Mouse (Mus musculus): ENCODE measurements around the gene Ankrd52. TPM values are rescaled to one million over a fixed set of nuclear protein-coding genes. Genes with fewer than 3 reads are reported as not detected.

The Ankrd52 gene
- polyA plus RNA-seq, 1 experiment from 2014 or later: 12.9 TPM

GRCm38 (mm10) chr10:128409692-128410559 lies 33.0 kb downstream of the Ankrd52 start:
- H3K4me2 ChIP-seq (replicated peaks): peak overlapping the region; percentile 97
- peak overlapping the region; percentile 92 for H3K27ac ChIP-seq
- H3K9ac ChIP-seq: peak overlapping the region; percentile 87
- H3K36me3 ChIP-seq: peaks cover 43% of the 10 kb centered on the region
- peaks cover 36% of the 10 kb centered on the region for H3K4me1 ChIP-seq
- peak; percentile 90 for ATAC-seq (ENCODE audit: low FRiP score, low read depth)
- WGBS: 7% methylated on average over 36 of the region's 36 CpGs
- H3K4me3 ChIP-seq: peak overlapping the region; percentile 91
- no peaks in the 10 kb centered on the region for H3K27me3 ChIP-seq
- no peaks in the 10 kb centered on the region for H3K9me3 ChIP-seq

- peak overlapping the region; percentile 92 for H3K27ac ChIP-seq
- peak overlapping the region; percentile 97 for H3K4me2 ChIP-seq (replicated peaks)
- ATAC-seq (ENCODE audit: low FRiP score, low read depth): no peak
- H3K36me3 ChIP-seq: peaks cover 44% of the 10 kb centered on the region
- H3K9ac ChIP-seq: peak overlapping the region; percentile 87
- H3K9me3 ChIP-seq: no peaks in the 10 kb centered on the region
- 33% methylated on average over 4 of the region's 4 CpGs for WGBS
- H3K4me3 ChIP-seq: peak overlapping the region; percentile 91
- no peaks in the 10 kb centered on the region for H3K27me3 ChIP-seq
- peaks cover 36% of the 10 kb centered on the region for H3K4me1 ChIP-seq
These were observed 33.6 kb downstream of the Ankrd52 start for GRCm38 (mm10) chr10:128410560-128410845.

- Histone ChIP-seq H3K27ac (peak within 1 kb of the TSS; percentile 92), H3K27me3 (no peaks in the 10 kb centered on the region), H3K9ac (peak within 1 kb of the TSS; percentile 90), H3K36me3 (peaks cover 44% of the 10 kb centered on the region), H3K4me3 (peak within 1 kb of the TSS; percentile 91), H3K4me2 (replicated peaks) (peak within 1 kb of the TSS; percentile 97), H3K9me3 (no peaks in the 10 kb centered on the region), H3K4me1 (peaks cover 36% of the 10 kb centered on the region)
- under 1% methylated on average over 50 of the region's 50 CpGs for WGBS
- ATAC-seq (ENCODE audit: low FRiP score, low read depth): peak; percentile 91
These were observed 34.5 kb downstream of the Ankrd52 start, which contains the start of the genes Nabp2 and Rnf41 for GRCm38 (mm10) chr10:128411211-128412054. Gene Nabp2, minus strand, starts transcription at chr10:128411492. Gene Rnf41, plus strand, starts transcription at chr10:128411657.

- Histone ChIP-seq H3K4me1 (peaks cover 36% of the 10 kb centered on the region), H3K9me3 (no peaks in the 10 kb centered on the region), H3K9ac (peak overlapping the region; percentile 90), H3K27me3 (no peaks in the 10 kb centered on the region), H3K4me2 (replicated peaks) (peak overlapping the region; percentile 97), H3K36me3 (peaks cover 46% of the 10 kb centered on the region), H3K27ac (peak overlapping the region; percentile 92), H3K4me3 (peak overlapping the region; percentile 91)
- 2% methylated on average over 14 of the region's 14 CpGs for WGBS
- ATAC-seq (ENCODE audit: low FRiP score, low read depth): no peak
These were observed 35.1 kb downstream of the Ankrd52 start for GRCm38 (mm10) chr10:128412055-128412381.

GRCm38 (mm10) chr10:128412558-128412957 lies 35.6 kb downstream of the Ankrd52 start:
- 59% methylated on average over 1 of the region's 1 CpGs for WGBS
- Histone ChIP-seq H3K4me2 (replicated peaks) (peak overlapping the region; percentile 97), H3K9ac (peak overlapping the region; percentile 90), H3K4me3 (peak overlapping the region; percentile 91), H3K27ac (peak overlapping the region; percentile 92; the same call in 1 of the 2 replicates), H3K36me3 (peaks cover 48% of the 10 kb centered on the region), H3K4me1 (peaks cover 36% of the 10 kb centered on the region), H3K27me3 (no peaks in the 10 kb centered on the region), H3K9me3 (no peaks in the 10 kb centered on the region)
- ATAC-seq (ENCODE audit: low FRiP score, low read depth): no peak

GRCm38 (mm10) chr10:128413076-128413475 lies 36.2 kb downstream of the Ankrd52 start:
- Histone ChIP-seq H3K4me2 (replicated peaks) (peak overlapping the region; percentile 97), H3K27ac (no peak overlapping the region), H3K36me3 (peaks cover 49% of the 10 kb centered on the region), H3K4me1 (peaks cover 36% of the 10 kb centered on the region), H3K4me3 (peak overlapping the region; percentile 91), H3K9ac (peak overlapping the region; percentile 90; the same call in 1 of the 2 replicates), H3K9me3 (no peaks in the 10 kb centered on the region), H3K27me3 (no peaks in the 10 kb centered on the region)
- 70% methylated on average over 1 of the region's 1 CpGs for WGBS
- no peak for ATAC-seq (ENCODE audit: low FRiP score, low read depth)

GRCm38 (mm10) chr10:128414848-128415247 lies 37.9 kb downstream of the Ankrd52 start:
- no peaks in the 10 kb centered on the region for H3K27me3 ChIP-seq
- no peak overlapping the region for H3K9ac ChIP-seq
- H3K4me3 ChIP-seq: no peak overlapping the region
- H3K4me2 ChIP-seq (replicated peaks): no peak overlapping the region
- ATAC-seq (ENCODE audit: low FRiP score, low read depth): no peak
- peaks cover 28% of the 10 kb centered on the region for H3K4me1 ChIP-seq
- no peaks in the 10 kb centered on the region for H3K9me3 ChIP-seq
- peaks cover 65% of the 10 kb centered on the region for H3K36me3 ChIP-seq
- WGBS: 90% methylated on average over 5 of the region's 5 CpGs
- no peak overlapping the region for H3K27ac ChIP-seq

- WGBS: 60% methylated on average over 5 of the region's 5 CpGs
- no peak for ATAC-seq (ENCODE audit: low FRiP score, low read depth)
- Histone ChIP-seq H3K4me1 (no peaks in the 10 kb centered on the region), H3K9me3 (no peaks in the 10 kb centered on the region), H3K4me3 (no peak overlapping the region), H3K4me2 (replicated peaks) (no peak overlapping the region), H3K9ac (no peak overlapping the region), H3K27ac (no peak overlapping the region), H3K27me3 (no peaks in the 10 kb centered on the region), H3K36me3 (peaks cover 85% of the 10 kb centered on the region)
These were observed 45.5 kb downstream of the Ankrd52 start for GRCm38 (mm10) chr10:128422426-128422825.

- Histone ChIP-seq H3K27me3 (no peaks in the 10 kb centered on the region), H3K9ac (no peak overlapping the region), H3K4me1 (no peaks in the 10 kb centered on the region), H3K4me2 (replicated peaks) (no peak overlapping the region), H3K27ac (no peak overlapping the region), H3K9me3 (no peaks in the 10 kb centered on the region), H3K36me3 (peaks cover 80% of the 10 kb centered on the region), H3K4me3 (no peak overlapping the region)
- 39% methylated on average over 7 of the region's 7 CpGs for WGBS
- no peak for ATAC-seq (ENCODE audit: low FRiP score, low read depth)
These were observed 47.7 kb downstream of the Ankrd52 start for GRCm38 (mm10) chr10:128424604-128425003.

- Histone ChIP-seq H3K4me1 (no peaks in the 10 kb centered on the region), H3K9me3 (no peaks in the 10 kb centered on the region), H3K4me3 (no peak overlapping the region), H3K9ac (no peak overlapping the region), H3K36me3 (peaks cover 80% of the 10 kb centered on the region), H3K27ac (no peak overlapping the region), H3K4me2 (replicated peaks) (no peak overlapping the region), H3K27me3 (no peaks in the 10 kb centered on the region)
- no peak for ATAC-seq (ENCODE audit: low FRiP score, low read depth)
- 81% methylated on average over 3 of the region's 3 CpGs for WGBS
These were observed 48.3 kb downstream of the Ankrd52 start for GRCm38 (mm10) chr10:128425260-128425659.

GRCm38 (mm10) chr10:128429052-128429451 lies 52.1 kb downstream of the Ankrd52 start:
- H3K36me3 ChIP-seq: peaks cover 67% of the 10 kb centered on the region
- H3K4me2 ChIP-seq (replicated peaks): no peak overlapping the region
- ATAC-seq (ENCODE audit: low FRiP score, low read depth): no peak
- no peak overlapping the region for H3K27ac ChIP-seq
- H3K27me3 ChIP-seq: no peaks in the 10 kb centered on the region
- WGBS: 90% methylated on average over 5 of the region's 5 CpGs
- H3K4me1 ChIP-seq: no peaks in the 10 kb centered on the region
- no peak overlapping the region for H3K4me3 ChIP-seq
- no peaks in the 10 kb centered on the region for H3K9me3 ChIP-seq
- no peak overlapping the region for H3K9ac ChIP-seq

- WGBS: 82% methylated on average over 4 of the region's 4 CpGs
- H3K4me1 ChIP-seq: no peaks in the 10 kb centered on the region
- peaks cover 68% of the 10 kb centered on the region for H3K36me3 ChIP-seq
- H3K9ac ChIP-seq: no peak overlapping the region
- H3K4me3 ChIP-seq: no peak overlapping the region
- H3K27me3 ChIP-seq: no peaks in the 10 kb centered on the region
- H3K27ac ChIP-seq: no peak overlapping the region
- H3K9me3 ChIP-seq: no peaks in the 10 kb centered on the region
- ATAC-seq (ENCODE audit: low FRiP score, low read depth): no peak
- H3K4me2 ChIP-seq (replicated peaks): no peak overlapping the region
These were observed 52.5 kb downstream of the Ankrd52 start for GRCm38 (mm10) chr10:128429454-128429853.

All from limb, embryonic 13.5 days (tissue).